Mouse (Mus musculus) lung, adult 2 months (tissue): Measurements from ENCODE around the gene Htr1d.

ENCODE experiments used
- CTCF ChIP-seq: fragments of 200-500 bp; IDR thresholded peaks from 2 replicates; pipeline ENCODE4 v1.5.1; 2011; ENCODE audit warnings: mild to moderate bottlenecking, low read length, control low read depth; ENCODE audit not compliant: insufficient read depth
- POLR2A ChIP-seq: fragments of 200-500 bp; IDR thresholded peaks from 2 replicates; pipeline ENCODE4 v1.6.1; 2011; ENCODE audit warnings: low read depth, mild to moderate bottlenecking, control low read depth, low read length, borderline replicate concordance; ENCODE audit errors: extremely low read depth

GRCm38 (mm10) chr4:136449795-136450194 lies 26.5 kb downstream of the Htr1d start:
- TF ChIP-seq CTCF (no peak), POLR2A (no peak)
